Mouse (Mus musculus): ENCODE measurements around the gene Nudcd3. TPM values are rescaled to one million over a fixed set of nuclear protein-coding genes. Genes with fewer than 3 reads are reported as not detected.

Gene Nudcd3
- total RNA-seq, 2 experiments from 2014 or later = 56.3 to 57.6 TPM

DNA sequence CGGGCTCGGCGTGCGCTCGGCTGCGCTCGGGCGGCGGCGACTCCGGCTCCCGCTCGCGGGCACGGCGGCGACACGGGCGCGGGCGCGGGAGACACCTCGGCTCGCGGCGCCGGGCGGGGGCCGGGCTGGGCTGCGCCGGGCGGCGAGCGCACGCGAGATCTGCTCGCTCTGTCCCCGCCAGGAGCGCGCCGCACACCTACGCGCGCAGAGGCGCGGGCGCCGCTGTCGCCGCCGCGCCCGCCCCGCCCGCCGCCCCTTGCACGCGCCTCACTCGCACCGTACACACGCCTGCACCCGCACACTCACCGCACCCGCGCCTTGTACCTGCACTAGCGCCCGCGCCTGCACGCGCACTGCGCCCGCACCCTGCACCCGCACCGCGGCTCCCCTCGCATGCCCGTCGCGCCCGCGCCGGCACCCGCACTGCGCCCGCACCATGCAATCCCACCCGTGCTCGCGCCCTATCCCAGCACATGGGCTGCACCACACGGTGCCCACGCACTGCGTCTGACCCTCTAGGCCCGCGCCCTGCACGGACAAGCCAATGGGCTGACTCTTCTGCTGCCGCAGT lies 134.6 kb downstream of the Nudcd3 start:
- peak; percentile 22 to 29 for DNase-seq
- intact Hi-C loops (cut with DNase I) = no loop called here

DNA sequence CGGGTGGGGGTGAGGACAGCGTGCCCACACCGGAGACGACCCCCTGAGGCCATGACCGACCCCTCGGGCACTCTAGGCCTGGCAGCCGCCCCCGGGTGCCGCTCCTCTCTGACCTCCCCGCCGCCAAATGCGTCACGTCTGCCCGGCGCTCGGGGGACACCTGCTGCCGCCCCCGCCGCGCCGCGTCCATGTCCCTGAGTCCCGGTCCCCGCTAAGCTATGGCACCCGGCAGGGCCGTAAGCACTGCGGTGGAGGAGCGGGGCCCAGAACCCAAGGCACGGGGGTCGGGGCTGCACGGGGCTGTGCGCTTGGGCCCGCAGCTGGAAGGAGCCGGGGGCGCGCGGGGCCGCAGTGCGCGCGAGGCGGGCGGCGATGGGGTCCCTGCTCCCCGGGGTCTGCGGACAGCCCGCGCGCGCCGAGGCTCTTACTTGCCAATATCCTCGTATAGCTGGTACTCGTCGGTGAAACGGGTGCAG lies 135.1 kb downstream of the Nudcd3 start:
- intact Hi-C loops (cut with DNase I) = no loop called here
- DNase-seq = no peak

DNA sequence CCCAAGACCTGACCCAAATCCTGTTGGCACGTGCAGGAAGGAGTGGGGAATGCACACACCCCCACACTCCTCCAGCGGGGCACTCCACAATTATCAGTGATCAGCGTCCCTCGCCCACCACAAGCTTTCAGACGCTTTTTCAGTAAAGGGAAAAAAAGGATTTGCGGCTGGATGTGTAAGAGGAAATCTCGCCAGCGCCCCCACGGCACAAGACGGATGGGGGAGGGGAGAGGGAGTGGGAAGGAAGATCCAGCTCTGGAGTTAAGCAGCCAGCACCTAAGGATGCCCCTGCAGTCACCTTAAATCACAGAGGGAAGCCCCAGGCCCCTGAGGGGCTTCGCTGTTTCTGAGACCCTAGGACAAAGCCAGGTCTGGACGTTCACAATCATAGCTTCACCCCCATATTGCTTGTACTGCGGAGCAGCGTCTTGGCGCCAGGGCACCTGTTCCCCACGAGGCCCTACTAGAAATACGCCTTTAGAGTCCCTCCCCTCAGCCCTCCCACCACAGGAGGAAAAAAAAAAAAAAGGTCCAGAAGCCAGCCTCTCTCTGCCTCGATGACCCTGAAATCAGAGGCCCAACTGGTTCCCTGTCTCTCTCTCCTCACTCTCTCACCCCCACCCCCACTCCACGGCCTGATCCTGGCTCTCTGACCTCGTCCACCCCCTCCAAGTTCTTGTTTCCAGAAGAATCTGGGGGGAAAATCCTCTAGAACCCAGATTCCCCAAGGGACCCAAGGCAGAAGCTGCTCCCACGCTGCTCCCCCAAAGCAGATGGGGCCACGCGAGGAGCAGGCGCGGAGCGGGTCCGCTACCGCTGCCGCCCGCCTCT lies 135.8 kb downstream of the Nudcd3 start:
- DNase-seq = no peak
- intact Hi-C loops (cut with DNase I) = no loop called here

DNA sequence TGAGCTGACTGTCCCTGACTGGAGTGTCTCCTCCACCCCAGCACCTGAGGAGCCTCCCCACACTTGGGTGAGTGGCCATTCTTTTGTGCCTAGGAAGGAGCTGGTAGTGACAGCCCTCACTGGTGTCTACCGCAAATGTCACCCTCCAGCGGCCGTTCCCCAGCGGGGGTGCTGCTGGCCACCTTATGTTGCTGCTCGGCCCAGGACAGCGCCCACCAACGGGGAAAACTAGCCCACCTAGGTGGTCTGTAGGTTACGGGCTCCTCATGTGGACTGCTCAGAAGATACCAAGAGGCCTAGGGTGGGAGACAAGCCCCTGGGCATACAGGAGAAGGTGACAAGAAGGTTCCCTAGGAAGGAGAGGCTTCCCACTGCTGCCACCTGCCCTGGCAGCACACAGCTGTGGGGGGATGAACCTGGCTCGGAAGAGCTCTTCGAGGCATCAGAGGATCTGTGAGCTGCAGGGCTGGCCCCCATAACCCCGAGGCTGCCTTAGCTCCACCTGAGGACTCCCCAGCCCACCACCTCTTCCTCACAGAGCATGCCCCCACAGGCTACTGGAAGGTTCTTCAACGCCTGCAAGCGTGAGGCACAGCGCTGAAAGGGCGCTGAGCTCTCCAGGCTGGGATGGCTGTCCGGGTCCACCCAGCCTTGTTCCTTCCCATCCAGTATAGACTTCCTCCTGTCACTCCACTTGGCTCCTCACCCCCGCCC lies 136.6 kb downstream of the Nudcd3 start:
- intact Hi-C loops (cut with DNase I) = no loop called here
- no peak for DNase-seq

DNA sequence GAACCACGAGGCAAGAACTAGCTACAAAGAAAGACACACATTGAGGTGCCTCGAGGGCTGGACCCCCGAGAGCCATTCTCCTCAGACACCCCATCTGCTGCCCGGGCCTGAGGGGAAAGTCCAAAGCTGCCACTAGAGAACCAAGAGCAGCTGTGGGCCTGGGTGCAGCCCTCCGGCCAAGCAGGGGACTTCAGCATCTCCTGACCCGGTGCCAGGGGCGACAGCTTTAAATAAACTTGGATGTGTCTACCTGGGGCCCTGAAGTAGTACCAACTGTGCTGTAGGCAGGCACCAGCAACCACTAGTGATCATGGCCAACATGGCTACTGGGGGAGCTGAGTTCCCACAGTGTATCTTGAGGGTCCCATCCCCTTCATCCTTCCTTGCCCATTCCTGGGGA lies 137.2 kb downstream of the Nudcd3 start:
- intact Hi-C loops (cut with DNase I) = no loop called here
- no peak for DNase-seq

DNA sequence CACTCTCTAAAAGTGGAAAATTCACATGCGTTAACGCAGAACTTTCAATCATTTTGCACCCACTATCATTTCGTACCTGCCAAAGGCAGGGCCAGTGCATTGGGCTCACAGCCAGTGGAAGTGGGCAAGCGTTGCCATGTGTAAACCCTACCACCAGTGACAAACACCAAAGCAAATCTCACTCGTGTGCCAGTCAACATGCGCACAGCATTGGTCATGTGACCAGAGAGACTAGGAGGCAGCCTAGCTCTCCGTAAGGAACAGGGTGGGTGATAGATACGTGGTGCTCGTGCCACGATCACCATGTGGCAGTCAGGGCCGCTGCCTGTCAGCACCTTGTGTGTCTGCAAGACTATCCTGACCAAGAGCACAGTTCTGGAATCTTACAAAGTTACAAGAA lies 137.9 kb downstream of the Nudcd3 start:
- no peak for DNase-seq
- intact Hi-C loops (cut with DNase I) = no loop called here

DNA sequence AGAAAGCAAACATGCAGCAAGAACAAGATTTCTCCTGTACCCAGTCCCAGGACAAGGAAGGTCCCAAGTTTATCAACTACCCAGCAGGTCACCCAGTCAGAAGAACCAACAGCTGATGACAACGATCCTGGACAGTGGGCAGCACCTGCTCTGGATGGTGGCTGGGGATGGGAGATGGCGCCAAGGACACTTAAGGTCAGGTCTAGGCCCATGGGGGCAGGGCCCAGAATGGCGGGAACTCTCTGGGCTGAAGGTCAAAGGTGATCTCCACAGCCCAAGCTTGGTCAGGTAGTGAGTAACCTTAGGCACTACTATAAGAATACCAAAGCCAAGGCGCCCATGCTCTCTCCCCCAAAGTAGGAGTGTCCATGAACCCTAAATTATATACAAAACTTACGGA lies 138.3 kb downstream of the Nudcd3 start:
- intact Hi-C loops (cut with DNase I) = no loop called here
- no peak for DNase-seq

DNA sequence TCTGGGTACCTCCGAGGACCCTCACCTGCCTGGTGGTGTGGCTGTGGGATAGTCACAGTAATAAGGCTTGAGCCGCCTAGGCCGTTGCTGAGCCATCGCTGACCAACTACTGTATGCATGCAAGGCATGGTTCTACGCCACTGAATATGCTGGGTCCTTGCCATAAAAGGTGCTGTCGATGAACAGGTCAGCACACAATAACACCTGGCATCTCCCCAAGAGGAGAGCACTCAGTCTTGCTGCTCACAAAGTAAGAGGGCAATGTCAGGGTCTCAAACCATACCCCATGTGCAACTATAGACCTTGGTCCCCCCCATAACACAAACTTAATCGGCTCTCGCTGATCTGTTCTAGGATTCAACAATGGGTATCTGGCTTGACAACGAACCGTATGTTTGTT lies 141.1 kb downstream of the Nudcd3 start:
- no peak for DNase-seq
- intact Hi-C loops (cut with DNase I) = no loop called here

Other genes starting within 250 kb of the Nudcd3 start
- 10 to 100 TPM; 72.2 to 75.4 TPM for gene Ykt6, start 244.7 kb downstream of the Nudcd3 start, total RNA-seq (2021)
- 1 to 10 TPM; 8.6 TPM for gene Camk2b, start 134.1 kb downstream of the Nudcd3 start, total RNA-seq (2021)
- not detected for gene A730071L15Rik, start 386 bp downstream of the Nudcd3 start, total RNA-seq (2021)
- under 1 TPM; 0.07 to 0.10 TPM for gene Npc1l1, start 29.7 kb upstream of the Nudcd3 start, total RNA-seq (2021)
- 10 to 100 TPM; 24.9 to 25.4 TPM for gene Ddx56, start 67.4 kb upstream of the Nudcd3 start, total RNA-seq (2021)
- 10 to 100 TPM; 72.9 to 73.5 TPM for gene Tmed4, start 74.5 kb upstream of the Nudcd3 start, total RNA-seq (2021)
- gene Ogdh, start 91.2 kb upstream of the Nudcd3 start, total RNA-seq (2021) = 1,000 to 10,000 TPM; 1,493 to 1,546 TPM
- gene Zmiz2, start 188.7 kb upstream of the Nudcd3 start, total RNA-seq (2021) = 10 to 100 TPM; 41.1 to 42.5 TPM
- 100 to 1,000 TPM; 500 to 603 TPM for gene Ppia, start 215.0 kb upstream of the Nudcd3 start, total RNA-seq (2021)
- gene H2afv, start 244.0 kb upstream of the Nudcd3 start, total RNA-seq (2021) = 10 to 100 TPM; 57.1 to 59.4 TPM